Mouse (Mus musculus): ENCODE data around the gene Nlrp4e.
"Not testable (repeated sequence)": the region's sequence is repeated elsewhere in the genome, so short reads cannot be mapped to it uniquely, and the experiment has no call there.

The Nlrp4e gene

GRCm38 (mm10) chr7:23300892-23301291, at the start of gene Nlrp4e:
Gene Nlrp4e (plus strand): TSS chr7:23301192.
- DNase-seq (ENCODE audit: low spot score), result not testable (repeated sequence)

GRCm38 (mm10) chr7:23251582-23251981, 49.4 kb upstream of the Nlrp4e start, which contains the start of gene Vmn1r166:
Gene Vmn1r166 (minus strand): TSS chr7:23251682.
- not testable (repeated sequence) for DNase-seq (ENCODE audit: low spot score)

GRCm38 (mm10) chr7:23278800-23279199, 22.2 kb upstream of the Nlrp4e start, which contains the start of gene Gm6902:
Gene Gm6902 (minus strand): TSS chr7:23278900.
- not testable (repeated sequence) for DNase-seq (ENCODE audit: low spot score)

- not testable (repeated sequence) for DNase-seq (ENCODE audit: low spot score)
These were observed 57.3 kb downstream of the Nlrp4e start for GRCm38 (mm10) chr7:23358311-23358710.

GRCm38 (mm10) chr7:23385589-23385988, 84.6 kb downstream of the Nlrp4e start, which contains the start of gene Nlrp5:
Gene Nlrp5 (plus strand): TSS chr7:23385889.
- DNase-seq (ENCODE audit: low spot score), result no peak

All from layer of hippocampus, adult 11-12 months (tissue).